Mouse (Mus musculus): ENCODE results near the gene Scoc. TPM values are rescaled to one million over a fixed set of nuclear protein-coding genes. Genes with fewer than 3 reads are reported as not detected.

The Scoc gene
- polyA plus RNA-seq, 1 experiment from 2014 or later = 268 TPM

DNA sequence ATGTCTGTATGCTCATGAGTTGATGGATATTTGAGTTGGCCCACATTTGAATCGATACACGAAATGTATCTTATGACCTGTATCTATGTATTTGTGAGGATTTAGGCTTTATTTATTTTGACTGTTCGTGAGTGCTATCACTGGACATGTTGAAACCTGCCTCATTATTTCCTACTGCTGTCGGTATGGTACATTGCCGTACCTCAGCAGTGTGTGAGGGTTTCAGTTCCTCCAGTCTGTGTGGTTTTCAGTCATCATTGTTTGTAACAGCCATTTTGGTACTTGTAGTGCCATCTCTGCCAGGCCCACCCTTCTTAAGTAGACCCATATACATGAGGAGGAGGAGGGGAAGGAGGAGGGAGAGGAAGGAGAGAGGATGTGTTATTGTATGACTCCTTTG, 63.9 kb downstream of the Scoc start:
- ATAC-seq (ENCODE audit: low FRiP score, low read depth) = no peak
- no peaks in the 10 kb centered on the region for H3K27me3 ChIP-seq
- H3K27ac ChIP-seq (replicated peaks) = no peak overlapping the region
- no peaks in the 10 kb centered on the region for H3K9me3 ChIP-seq
- H3K9ac ChIP-seq = no peak overlapping the region
- no peaks in the 10 kb centered on the region for H3K36me3 ChIP-seq
- peaks cover 8% of the 10 kb centered on the region for H3K4me1 ChIP-seq (replicated peaks)
- no peak overlapping the region for H3K4me2 ChIP-seq
- H3K4me3 ChIP-seq = no peak overlapping the region
- WGBS = 93% methylated on average over 5 of the region's 5 CpGs

DNA sequence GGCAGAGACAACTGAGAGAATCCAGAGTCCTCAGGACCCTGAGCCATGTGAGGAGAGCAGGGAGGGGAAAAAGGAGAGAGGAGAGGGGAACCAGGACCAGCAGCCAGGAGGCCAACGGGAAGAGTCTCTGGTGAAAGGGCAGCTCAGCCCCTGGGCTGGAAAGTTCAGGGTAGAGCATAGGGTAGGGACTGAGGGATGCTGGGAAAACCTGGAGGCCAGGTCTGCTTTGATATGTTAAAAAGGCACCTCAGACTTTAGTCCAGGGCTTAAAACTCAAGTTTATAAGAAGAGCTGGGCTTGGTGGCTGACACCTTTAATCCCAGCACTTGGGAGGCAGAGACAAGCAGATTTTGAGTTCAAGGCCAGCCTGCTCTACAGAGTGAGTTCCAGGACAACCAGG, 65.7 kb downstream of the Scoc start:
- H3K9ac ChIP-seq = no peak overlapping the region
- H3K9me3 ChIP-seq = no peaks in the 10 kb centered on the region
- no peaks in the 10 kb centered on the region for H3K27me3 ChIP-seq
- H3K27ac ChIP-seq (replicated peaks) = no peak overlapping the region
- WGBS = 55% methylated on average over 1 of the region's 1 CpGs
- H3K36me3 ChIP-seq = no peaks in the 10 kb centered on the region
- peaks cover 8% of the 10 kb centered on the region for H3K4me1 ChIP-seq (replicated peaks)
- H3K4me2 ChIP-seq = no peak overlapping the region
- ATAC-seq (ENCODE audit: low FRiP score, low read depth) = no peak
- H3K4me3 ChIP-seq = no peak overlapping the region

DNA sequence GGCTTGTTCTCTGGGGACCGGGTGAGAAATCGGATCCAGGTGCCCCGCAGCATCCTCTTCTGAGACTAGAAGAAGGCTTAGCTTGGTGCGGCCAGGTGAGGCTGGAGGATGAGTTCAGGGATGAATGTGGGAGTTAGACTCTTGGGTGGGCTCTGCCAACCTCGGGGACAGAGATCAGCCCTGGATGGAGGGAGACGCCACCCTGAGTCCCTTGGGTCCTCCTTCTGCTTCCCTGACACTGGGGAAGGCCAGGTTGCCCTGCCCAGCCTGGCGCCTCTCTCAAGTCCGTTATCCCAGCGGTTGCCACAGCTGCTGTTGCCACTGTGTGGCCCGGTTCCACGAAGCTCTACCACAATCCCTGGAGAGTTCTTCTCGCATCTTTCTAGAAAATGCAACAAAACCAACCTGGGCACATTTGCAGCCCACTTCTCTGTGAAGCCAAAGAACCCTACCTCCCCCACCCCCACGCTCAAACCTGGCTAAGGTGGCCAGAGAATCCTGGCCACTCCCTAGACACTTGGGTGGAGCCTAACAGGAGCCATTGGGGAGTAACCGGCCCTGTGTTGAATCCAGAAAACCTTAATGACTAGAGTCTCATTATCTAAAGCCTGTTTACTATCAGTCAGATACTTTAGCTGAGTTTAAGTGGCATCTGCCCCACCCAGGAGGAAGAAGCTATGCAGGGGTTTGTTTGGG, 68.0 kb downstream of the Scoc start:
- Histone ChIP-seq H3K4me1 (replicated peaks) (peaks cover 8% of the 10 kb centered on the region), H3K9me3 (no peaks in the 10 kb centered on the region), H3K4me3 (peak overlapping the region; percentile 88), H3K36me3 (no peaks in the 10 kb centered on the region), H3K9ac (peak overlapping the region; percentile 88), H3K27ac (replicated peaks) (no peak overlapping the region), H3K27me3 (no peaks in the 10 kb centered on the region), H3K4me2 (peak overlapping the region; percentile 82)
- ATAC-seq (ENCODE audit: low FRiP score, low read depth) = peak; percentile 83
- WGBS = 4% methylated on average over 14 of the region's 14 CpGs

- ATAC-seq (ENCODE audit: low FRiP score, low read depth) = peak; percentile 92
- Histone ChIP-seq H3K27me3 (no peaks in the 10 kb centered on the region), H3K9ac (peak within 1 kb of the TSS; percentile 88), H3K4me1 (replicated peaks) (peaks cover 8% of the 10 kb centered on the region), H3K27ac (replicated peaks) (no peak within 1 kb of the TSS), H3K36me3 (no peaks in the 10 kb centered on the region), H3K4me2 (peak within 1 kb of the TSS; percentile 82), H3K4me3 (peak within 1 kb of the TSS; percentile 88), H3K9me3 (no peaks in the 10 kb centered on the region)
- 5% methylated on average over 41 of the region's 41 CpGs for WGBS
Observed at GRCm38 (mm10) chr8:83389316-83390005, 68.7 kb downstream of the Scoc start, which contains the start of gene Clgn. TSS of gene Clgn (plus strand) at chr8:83389867.

DNA sequence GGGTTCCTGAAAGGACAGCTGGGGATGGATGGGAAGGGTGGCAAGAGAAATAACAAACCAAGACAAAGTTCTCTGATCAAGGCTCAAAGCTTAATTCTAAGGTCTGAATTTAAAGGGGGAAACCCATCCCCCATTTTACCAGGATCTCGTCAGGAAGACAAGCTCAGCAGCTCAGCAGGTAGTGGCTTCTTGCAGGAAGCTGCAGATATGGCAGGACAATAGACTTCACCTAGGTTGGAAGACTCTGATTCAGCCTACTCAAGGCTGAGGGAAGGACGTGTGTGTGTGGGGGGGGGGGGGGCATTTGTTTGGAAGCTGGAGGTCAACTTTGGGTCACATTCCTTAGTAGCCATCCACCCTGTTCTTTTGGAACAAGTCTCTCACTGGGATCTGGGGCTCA, 75.3 kb downstream of the Scoc start:
- Histone ChIP-seq H3K4me2 (no peak overlapping the region), H3K27me3 (no peaks in the 10 kb centered on the region), H3K4me3 (no peak overlapping the region), H3K4me1 (replicated peaks) (no peaks in the 10 kb centered on the region), H3K27ac (replicated peaks) (no peak overlapping the region), H3K36me3 (no peaks in the 10 kb centered on the region), H3K9me3 (no peaks in the 10 kb centered on the region), H3K9ac (no peak overlapping the region)
- ATAC-seq (ENCODE audit: low FRiP score, low read depth) = no peak
- WGBS = 30% methylated on average over 2 of the region's 2 CpGs

- H3K36me3 ChIP-seq = no peaks in the 10 kb centered on the region
- WGBS = 87% methylated on average over 2 of the region's 2 CpGs
- no peak overlapping the region for H3K4me3 ChIP-seq
- no peak for ATAC-seq (ENCODE audit: low FRiP score, low read depth)
- no peaks in the 10 kb centered on the region for H3K4me1 ChIP-seq (replicated peaks)
- H3K27ac ChIP-seq (replicated peaks) = no peak overlapping the region
- no peak overlapping the region for H3K9ac ChIP-seq
- no peaks in the 10 kb centered on the region for H3K27me3 ChIP-seq
- H3K9me3 ChIP-seq = no peaks in the 10 kb centered on the region
- H3K4me2 ChIP-seq = no peak overlapping the region
Observed at GRCm38 (mm10) chr8:83381016-83381415, 77.2 kb downstream of the Scoc start.

- no peaks in the 10 kb centered on the region for H3K27me3 ChIP-seq
- WGBS = 71% methylated on average over 4 of the region's 4 CpGs
Observed at GRCm38 (mm10) chr8:83380141-83380540, 78.0 kb downstream of the Scoc start.

More at GRCm38 (mm10) chr8:83380141-83380540, 78.0 kb downstream of the Scoc start:
- Histone ChIP-seq H3K4me3 (no peak overlapping the region), H3K27ac (replicated peaks) (no peak overlapping the region), H3K4me1 (replicated peaks) (no peaks in the 10 kb centered on the region), H3K9me3 (no peaks in the 10 kb centered on the region), H3K4me2 (no peak overlapping the region), H3K9ac (no peak overlapping the region), H3K36me3 (no peaks in the 10 kb centered on the region)
- no peak for ATAC-seq (ENCODE audit: low FRiP score, low read depth)

Other genes with a start within 250 kb of the Scoc start
- gene Ucp1, start 168.0 kb downstream of the Scoc start, polyA plus RNA-seq (2015; fragmentation: Nextera tagmentation; extraction: Ambion mirVana) = 0.09 TPM in 1 of 2 replicates, not detected in the other
- 21.6 and 21.8 TPM in 2 replicates for gene Elmod2, start 125.9 kb downstream of the Scoc start, polyA plus RNA-seq (2015; fragmentation: Nextera tagmentation; extraction: Ambion mirVana)
- gene Mgat4d, start 109.9 kb downstream of the Scoc start, polyA plus RNA-seq (2015; fragmentation: Nextera tagmentation; extraction: Ambion mirVana) = not detected in 2 replicates
- gene Clgn, start 68.5 kb downstream of the Scoc start, polyA plus RNA-seq (2015; fragmentation: Nextera tagmentation; extraction: Ambion mirVana) = 14.1 and 14.3 TPM in 2 replicates
- gene Olfr370, start 77.4 kb upstream of the Scoc start, polyA plus RNA-seq (2015; fragmentation: Nextera tagmentation; extraction: Ambion mirVana) = 0.04 TPM in 1 of 2 replicates, not detected in the other
- 333 and 340 TPM in 2 replicates for gene Ndufb7, start 108.3 kb upstream of the Scoc start, polyA plus RNA-seq (2015; fragmentation: Nextera tagmentation; extraction: Ambion mirVana)
- 1,382 and 1,396 TPM in 2 replicates for gene Tecr, start 149.6 kb upstream of the Scoc start, polyA plus RNA-seq (2015; fragmentation: Nextera tagmentation; extraction: Ambion mirVana)
- 58.1 and 60.9 TPM in 2 replicates for gene Dnajb1, start 149.8 kb upstream of the Scoc start, polyA plus RNA-seq (2015; fragmentation: Nextera tagmentation; extraction: Ambion mirVana)
- 132 and 133 TPM in 2 replicates for gene Gipc1, start 194.3 kb upstream of the Scoc start, polyA plus RNA-seq (2015; fragmentation: Nextera tagmentation; extraction: Ambion mirVana)
- gene Ptger1, start 208.3 kb upstream of the Scoc start, polyA plus RNA-seq (2015; fragmentation: Nextera tagmentation; extraction: Ambion mirVana) = 1.00 and 1.0 TPM in 2 replicates
- gene Pkn1, start 240.8 kb upstream of the Scoc start, polyA plus RNA-seq (2015; fragmentation: Nextera tagmentation; extraction: Ambion mirVana) = 27.1 and 30.9 TPM in 2 replicates